Mouse (Mus musculus) neural tube, embryonic 15.5 days (tissue): Measurements from ENCODE around the gene As3mt. TPM values are rescaled to one million over a fixed set of nuclear protein-coding genes. Genes with fewer than 3 reads are reported as not detected.
"Not testable (repeated sequence)": the region's sequence is repeated elsewhere in the genome, so short reads cannot be mapped to it uniquely, and the experiment has no call there.

Source experiments
- ATAC-seq: fragments of 200-750 bp; cut with Nextera tagmentation; 2 replicates; pipeline ENCODE4 v1.8.0; 2017; ENCODE audit warnings: mild to moderate bottlenecking, moderate TSS enrichment, moderate library complexity; ENCODE audit not compliant: low FRiP score
- H3K27ac ChIP-seq: fragments of 300-500 bp; sonication (generic); replicated peaks from 2 replicates; pipeline ENCODE4 v1.5.1; 2015; ENCODE audit warnings: mild to moderate bottlenecking, inconsistent platforms
- H3K27me3 ChIP-seq: fragments of 300-500 bp; sonication (generic); replicated peaks from 2 replicates; pipeline ENCODE4 v1.6.1; 2015; ENCODE audit warnings: inconsistent platforms
- H3K36me3 ChIP-seq: fragments of 300-500 bp; sonication (generic); 2 replicates; pipeline ENCODE4 v1.6.1; 2015; ENCODE audit warnings: inconsistent platforms
- H3K4me1 ChIP-seq: fragments of 300-500 bp; sonication (generic); 2 replicates; pipeline ENCODE4 v1.6.1; 2015; ENCODE audit warnings: inconsistent platforms
- H3K4me2 ChIP-seq: fragments of 300-500 bp; sonication (generic); 2 replicates; pipeline ENCODE4 v1.6.1; 2015; ENCODE audit warnings: inconsistent platforms, mild to moderate bottlenecking, moderate library complexity
- H3K4me3 ChIP-seq: fragments of 300-500 bp; sonication (generic); replicated peaks from 2 replicates; pipeline ENCODE4 v1.5.1; 2015; ENCODE audit warnings: mild to moderate bottlenecking, inconsistent platforms
- H3K9ac ChIP-seq: fragments of 300-500 bp; sonication (generic); replicated peaks from 2 replicates; pipeline ENCODE4 v1.6.1; 2015; ENCODE audit warnings: mild to moderate bottlenecking, inconsistent platforms
- H3K9me3 ChIP-seq: fragments of 300-500 bp; sonication (generic); replicated peaks from 2 replicates; pipeline ENCODE4 v1.6.1; 2016; ENCODE audit warnings: inconsistent platforms
- WGBS: fragments of 180-500 bp; shearing (Covaris S2); methylation state at CpG from one replicate; pipeline ENCODE4 v1.1.7; 2015; ENCODE audit warnings: mixed read lengths; 5-methylcytosine and 5-hydroxymethylcytosine counted together
- polyA plus RNA-seq: library from polyadenylated mRNA; unstranded; fragments of >200 nt; fragmentation: Nextera tagmentation; extraction: Ambion mirVana; gene quantifications from 2 replicates; pipeline ENCODE4 v1.2.1, GENCODE M21; 2015

The As3mt gene
- polyA plus RNA-seq, 1 experiment from 2014 or later: 49.8 TPM

DNA sequence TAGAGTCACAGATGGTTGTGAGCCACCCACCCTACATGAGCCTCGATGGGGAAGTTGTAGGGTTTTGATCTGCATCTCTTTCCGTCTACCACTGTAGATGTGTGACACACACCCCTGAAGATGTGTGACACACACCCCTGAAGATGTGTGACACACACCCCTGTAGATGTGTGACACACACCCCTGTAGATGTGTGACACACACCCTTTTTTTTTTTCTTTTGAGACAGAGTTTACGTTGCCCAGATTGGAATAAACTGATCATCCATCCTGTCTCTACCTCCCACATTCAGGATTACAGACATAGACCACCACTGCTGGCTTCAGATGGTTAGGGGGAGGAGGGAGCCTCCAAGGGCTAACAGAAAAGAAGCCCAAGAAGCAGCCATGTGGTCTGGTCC lies 21.7 kb downstream of the As3mt start:
- Histone ChIP-seq H3K4me3 (no peak overlapping the region), H3K9ac (no peak overlapping the region), H3K9me3 (no peaks in the 10 kb centered on the region), H3K36me3 (no peaks in the 10 kb centered on the region; the same call in 1 of the 2 replicates), H3K27me3 (no peaks in the 10 kb centered on the region), H3K4me1 (0 out of 2 replicates have a peak, but pooled peaks cover 3% of the 10 kb centered on the region), H3K27ac (no peak overlapping the region), H3K4me2 (no peak overlapping the region)
- WGBS: 74% methylated on average over 3 of the region's 3 CpGs
- no peak for ATAC-seq

GRCm38 (mm10) chr19:46731351-46731750 lies 24.1 kb downstream of the As3mt start:
- 0 out of 2 replicates have a peak, but pooled peaks cover 3% of the 10 kb centered on the region for H3K4me1 ChIP-seq
- ATAC-seq: no peak
- H3K9me3 ChIP-seq: no peaks in the 10 kb centered on the region
- 80% methylated on average over 10 of the region's 10 CpGs for WGBS
- no peak overlapping the region for H3K27ac ChIP-seq
- no peaks in the 10 kb centered on the region for H3K27me3 ChIP-seq
- H3K9ac ChIP-seq: no peak overlapping the region
- no peak overlapping the region for H3K4me3 ChIP-seq
- no peaks in the 10 kb centered on the region for H3K36me3 ChIP-seq
- H3K4me2 ChIP-seq: no peak overlapping the region

GRCm38 (mm10) chr19:46732673-46733072 lies 25.4 kb downstream of the As3mt start:
- 95% methylated on average over 5 of the region's 5 CpGs for WGBS

GRCm38 (mm10) chr19:46733626-46734025 lies 26.4 kb downstream of the As3mt start:
- H3K4me3 ChIP-seq: no peak overlapping the region
- H3K27me3 ChIP-seq: no peaks in the 10 kb centered on the region
- no peak overlapping the region for H3K27ac ChIP-seq
- ATAC-seq: no peak
- H3K4me1 ChIP-seq: no peaks in the 10 kb centered on the region
- 92% methylated on average over 7 of the region's 7 CpGs for WGBS
- H3K9ac ChIP-seq: no peak overlapping the region
- H3K9me3 ChIP-seq: no peaks in the 10 kb centered on the region
- no peak overlapping the region for H3K4me2 ChIP-seq
- H3K36me3 ChIP-seq: peaks cover 3% of the 10 kb centered on the region; the same call in 1 of the 2 replicates

More at GRCm38 (mm10) chr19:46732673-46733072, 25.4 kb downstream of the As3mt start:
- not testable (repeated sequence) for H3K27ac ChIP-seq, ATAC-seq, H3K9ac ChIP-seq, H3K4me2 ChIP-seq, H3K4me3 ChIP-seq, H3K9me3 ChIP-seq, H3K4me1 ChIP-seq, H3K36me3 ChIP-seq, H3K27me3 ChIP-seq

GRCm38 (mm10) chr19:46735241-46735640 lies 28.0 kb downstream of the As3mt start:
- H3K27me3 ChIP-seq: no peaks in the 10 kb centered on the region
- ATAC-seq: no peak
- 69% methylated on average over 5 of the region's 5 CpGs for WGBS

DNA sequence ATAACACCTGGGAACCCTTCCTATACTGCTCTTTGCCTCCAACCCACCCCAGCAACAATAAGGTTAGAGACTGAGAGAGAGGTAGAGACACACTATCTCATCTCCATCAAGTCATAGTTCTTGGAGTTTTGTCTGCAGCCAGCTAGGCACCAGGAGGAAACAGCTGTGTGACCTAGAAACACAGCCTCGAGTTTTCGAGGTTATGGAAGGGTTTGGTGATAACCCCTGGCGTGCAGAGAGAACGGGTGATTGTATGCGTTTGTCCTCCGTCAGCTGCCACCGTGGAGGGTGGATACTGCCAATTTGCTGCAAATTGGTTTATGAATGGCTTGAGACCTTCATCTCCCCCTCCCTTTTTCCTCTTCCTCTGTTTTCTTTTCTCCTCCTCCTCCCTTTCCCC lies 29.8 kb downstream of the As3mt start:
- Histone ChIP-seq H3K4me1 (no peaks in the 10 kb centered on the region), H3K4me2 (no peak overlapping the region), H3K27ac (no peak overlapping the region), H3K27me3 (no peaks in the 10 kb centered on the region), H3K4me3 (no peak overlapping the region), H3K36me3 (peaks cover 3% of the 10 kb centered on the region; the same call in 1 of the 2 replicates), H3K9ac (no peak overlapping the region), H3K9me3 (no peaks in the 10 kb centered on the region)
- ATAC-seq: no peak
- 84% methylated on average over 7 of the region's 7 CpGs for WGBS

More at GRCm38 (mm10) chr19:46735241-46735640, 28.0 kb downstream of the As3mt start:
- Histone ChIP-seq H3K36me3 (peaks cover 3% of the 10 kb centered on the region; the same call in 1 of the 2 replicates), H3K4me1 (no peaks in the 10 kb centered on the region), H3K4me2 (no peak overlapping the region), H3K9ac (no peak overlapping the region), H3K27ac (no peak overlapping the region), H3K9me3 (no peaks in the 10 kb centered on the region), H3K4me3 (no peak overlapping the region)

DNA sequence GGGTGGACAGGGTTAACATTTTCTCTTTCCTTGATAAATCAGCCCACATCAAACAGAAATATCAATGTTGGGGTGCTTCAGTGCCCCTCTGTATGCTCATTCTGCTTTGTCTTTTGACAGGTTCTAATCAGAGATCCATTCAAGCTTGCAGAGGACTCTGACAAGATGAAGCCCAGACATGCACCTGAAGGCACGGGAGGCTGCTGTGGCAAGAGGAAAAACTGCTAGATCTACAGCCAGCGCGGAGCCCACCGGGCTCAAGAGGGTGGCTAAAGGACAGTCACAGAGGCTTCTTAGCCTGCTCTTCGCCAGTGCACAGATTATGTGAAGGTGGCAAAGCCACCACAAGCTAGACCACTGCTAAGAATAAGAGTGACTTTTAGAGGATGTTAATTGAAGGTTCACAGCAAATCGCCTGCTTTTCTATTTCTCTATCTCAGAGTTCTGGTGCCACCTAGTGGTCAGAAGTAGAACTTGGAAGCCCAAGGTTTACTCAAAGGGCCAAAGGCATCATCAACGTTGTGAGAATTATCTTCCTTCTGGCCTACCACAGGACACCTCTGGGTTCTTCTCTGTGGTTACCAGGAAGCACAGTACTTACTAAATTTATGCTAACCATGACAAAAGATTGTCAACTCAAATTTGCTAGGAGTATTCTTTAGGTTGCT lies 33.2 kb downstream of the As3mt start:
- 53% methylated on average over 7 of the region's 7 CpGs for WGBS
- Histone ChIP-seq H3K4me3 (no peak overlapping the region), H3K27ac (no peak overlapping the region), H3K36me3 (peaks cover 3% of the 10 kb centered on the region; the same call in 1 of the 2 replicates), H3K27me3 (no peaks in the 10 kb centered on the region), H3K4me1 (no peaks in the 10 kb centered on the region), H3K4me2 (no peak overlapping the region), H3K9ac (no peak overlapping the region), H3K9me3 (no peaks in the 10 kb centered on the region)
- no peak for ATAC-seq

GRCm38 (mm10) chr19:46741574-46741973 lies 34.3 kb downstream of the As3mt start:
- no peaks in the 10 kb centered on the region for H3K9me3 ChIP-seq
- H3K4me1 ChIP-seq: no peaks in the 10 kb centered on the region
- no peak overlapping the region for H3K4me2 ChIP-seq
- WGBS: 51% methylated on average over 6 of the region's 6 CpGs
- no peaks in the 10 kb centered on the region for H3K27me3 ChIP-seq
- no peak overlapping the region for H3K4me3 ChIP-seq
- H3K27ac ChIP-seq: no peak overlapping the region
- no peak overlapping the region for H3K9ac ChIP-seq
- peaks cover 3% of the 10 kb centered on the region; the same call in 1 of the 2 replicates for H3K36me3 ChIP-seq
- no peak for ATAC-seq

DNA sequence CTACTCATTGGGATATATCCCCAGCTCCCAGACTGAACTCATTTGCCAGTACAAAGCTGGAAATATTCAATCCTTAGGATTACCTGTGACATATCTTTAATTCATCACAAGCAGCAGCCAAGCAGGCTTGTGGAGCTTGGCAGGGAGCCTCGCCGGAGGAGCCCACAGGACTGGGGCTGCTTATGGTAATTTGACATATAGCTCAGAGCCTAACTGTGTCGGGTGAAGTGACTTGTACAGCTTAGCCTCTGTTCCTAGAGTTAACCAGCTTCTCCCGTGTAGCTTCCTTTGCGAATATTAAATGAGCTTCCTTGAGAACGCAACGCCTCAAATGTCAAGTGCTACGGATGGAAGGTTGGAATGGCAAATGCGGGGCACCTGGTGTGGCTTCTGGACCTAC lies 37.4 kb downstream of the As3mt start:
- H3K27ac ChIP-seq: no peak overlapping the region
- no peak overlapping the region for H3K4me2 ChIP-seq
- no peaks in the 10 kb centered on the region for H3K36me3 ChIP-seq
- H3K9me3 ChIP-seq: no peaks in the 10 kb centered on the region
- WGBS: 67% methylated on average over 9 of the region's 9 CpGs
- no peaks in the 10 kb centered on the region for H3K4me1 ChIP-seq
- ATAC-seq: no peak
- H3K4me3 ChIP-seq: no peak overlapping the region
- H3K27me3 ChIP-seq: no peaks in the 10 kb centered on the region
- H3K9ac ChIP-seq: no peak overlapping the region

GRCm38 (mm10) chr19:46747799-46748198 lies 40.5 kb downstream of the As3mt start:
- 90% methylated on average over 3 of the region's 3 CpGs for WGBS

GRCm38 (mm10) chr19:46752235-46752634 lies 45.0 kb downstream of the As3mt start:
- no peaks in the 10 kb centered on the region for H3K36me3 ChIP-seq
- H3K27me3 ChIP-seq: peaks cover 3% of the 10 kb centered on the region; the same call in 1 of the 2 replicates
- H3K27ac ChIP-seq: no peak overlapping the region
- ATAC-seq: no peak
- H3K9ac ChIP-seq: no peak overlapping the region
- WGBS: 89% methylated on average over 5 of the region's 5 CpGs
- no peaks in the 10 kb centered on the region for H3K4me1 ChIP-seq
- no peak overlapping the region for H3K4me3 ChIP-seq
- no peaks in the 10 kb centered on the region for H3K9me3 ChIP-seq
- H3K4me2 ChIP-seq: no peak overlapping the region

More at GRCm38 (mm10) chr19:46747799-46748198, 40.5 kb downstream of the As3mt start:
- Histone ChIP-seq H3K36me3 (no peaks in the 10 kb centered on the region), H3K9me3 (no peaks in the 10 kb centered on the region), H3K4me1 (no peaks in the 10 kb centered on the region), H3K4me3 (no peak overlapping the region), H3K9ac (no peak overlapping the region), H3K27ac (no peak overlapping the region), H3K27me3 (no peaks in the 10 kb centered on the region), H3K4me2 (no peak overlapping the region)
- no peak for ATAC-seq

GRCm38 (mm10) chr19:46755066-46755465 lies 47.8 kb downstream of the As3mt start:
- no peak for ATAC-seq
- Histone ChIP-seq H3K4me3 (no peak overlapping the region), H3K4me2 (no peak overlapping the region), H3K27me3 (peaks cover 3% of the 10 kb centered on the region; the same call in 1 of the 2 replicates), H3K9me3 (no peaks in the 10 kb centered on the region), H3K36me3 (no peaks in the 10 kb centered on the region), H3K27ac (no peak overlapping the region), H3K9ac (no peak overlapping the region), H3K4me1 (no peaks in the 10 kb centered on the region)
- WGBS: 55% methylated on average over 9 of the region's 9 CpGs
